Mouse (Mus musculus) lung, postnatal 0 days (tissue): ENCODE results near the gene Parvb.

ENCODE experiments used
- CTCF ChIP-seq: IDR thresholded peaks from 2 replicates; pipeline ENCODE4 v1.5.1; 2016; ENCODE audit warnings: antibody characterized with exemption, mild to moderate bottlenecking
- EP300 ChIP-seq: IDR thresholded peaks from 2 replicates; pipeline ENCODE4 v1.6.1; 2016; ENCODE audit warnings: antibody characterized with exemption, mild to moderate bottlenecking, control low read depth

DNA sequence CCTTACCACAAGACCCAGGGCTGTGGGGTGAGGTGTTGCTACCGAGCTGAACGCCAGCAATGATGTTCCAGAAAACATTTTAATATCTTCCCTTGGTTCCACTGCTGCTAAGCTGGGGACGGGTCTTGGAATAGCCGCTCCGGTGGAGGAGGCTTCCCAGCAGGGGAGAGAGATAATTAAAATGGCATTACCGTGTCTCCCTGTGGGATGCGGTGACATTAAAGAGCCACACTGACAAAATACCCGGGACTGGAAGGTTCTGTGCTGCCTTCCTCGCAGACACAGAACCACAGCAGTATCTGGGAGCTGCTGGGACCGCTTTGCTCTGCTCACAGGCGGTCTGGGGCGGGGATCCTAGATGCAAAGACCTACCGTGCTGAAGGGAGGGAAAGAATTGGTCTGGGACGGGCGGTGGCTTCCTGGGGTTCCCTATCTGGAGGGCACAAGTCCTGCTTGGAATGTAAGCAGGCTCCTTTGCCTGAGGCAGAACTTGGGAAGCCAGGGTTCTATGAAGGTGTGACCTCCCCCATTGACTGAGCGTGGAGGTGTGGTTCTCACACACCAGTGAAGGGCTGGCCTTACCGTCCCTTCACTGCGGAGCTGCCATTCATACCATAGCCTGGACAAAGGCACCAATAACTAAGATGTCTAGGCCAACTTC lies 82.7 kb downstream of the Parvb start:
- TF ChIP-seq CTCF (no peak), EP300 (no peak)
